In genomic region chr13:109692851-109693250, GRCm38 (mm10) we compare ENCODE assay signal across 27 mouse cellular contexts.
DNase-seq lines count a peak whose midpoint lies in the region; ATAC-seq and TF ChIP-seq lines count a peak whose summit lies in the region.
"Had no signal": no experiment of that assay in that cellular context is flagged by ENCODE, and none has a peak within 500 bp of the region (broad histone marks: within the 10 kb centered on the region; RNA-seq: fewer than 3 reads in every experiment).

No protein-coding gene starts in this region.

- no peak; the same call in 1 of the 2 replicates for ATAC-seq in liver, embryonic 13.5 days (ENCODE audit: low read depth)
- ATAC-seq in G1E (ENCODE audit: extremely low read depth, insufficient number of reproducible peaks, low FRiP score, poor library complexity, severe bottlenecking) = peak; percentile 41
- no peak; the same call in 1 of the 2 replicates for ATAC-seq in intestine, embryonic 16.5 days
- ATAC-seq: activated CD4-positive, CD25-positive, alpha-beta regulatory T cell, adult 4 months; forebrain, embryonic 13.5 days; midbrain, embryonic 16.5 days had no signal

- peaks cover 22% of the 10 kb centered on the region for H3K36me3 ChIP-seq in liver, embryonic 13.5 days
- peaks cover 42% of the 10 kb centered on the region for H3K36me3 ChIP-seq in G1E (replicated peaks)
- no peaks in the 10 kb centered on the region for H3K36me3 ChIP-seq in intestine, embryonic 16.5 days (ENCODE audit: control insufficient read depth, insufficient read depth, low read length)
- peaks cover 2% of the 10 kb centered on the region; the same call in 1 of the 2 replicates for H3K36me3 ChIP-seq in small intestine, adult 2 months (ENCODE audit: control insufficient read depth, insufficient read depth, low read length)
- H3K36me3 ChIP-seq in forebrain, embryonic 10.5 days (replicated peaks) = no peaks in the 10 kb centered on the region
- H3K36me3 ChIP-seq: hindbrain, embryonic 10.5 days; hindbrain, embryonic 15.5 days; neural tube, embryonic 12.5 days had no signal

- no peak overlapping the region for H3K4me3 ChIP-seq in liver, embryonic 13.5 days (replicated peaks)
- H3K4me3 ChIP-seq in G1E (ENCODE audit: low read depth, low read length) = peak overlapping the region; percentile 30; the same call in 1 of the 2 replicates
- H3K4me3 ChIP-seq in intestine, embryonic 16.5 days (ENCODE audit: low read length) = no peak overlapping the region
- H3K4me3 ChIP-seq in small intestine, adult 2 months (ENCODE audit: low read depth, low read length) = no peak overlapping the region
- no peak overlapping the region for H3K4me3 ChIP-seq in forebrain, embryonic 10.5 days
- H3K4me3 ChIP-seq: forebrain, embryonic 13.5 days; hindbrain, embryonic 10.5 days; hindbrain, embryonic 15.5 days; layer of hippocampus, adult 2 months; neural tube, embryonic 12.5 days had no signal

- H3K4me2 ChIP-seq in liver, embryonic 13.5 days = no peak overlapping the region
- H3K4me2 ChIP-seq in intestine, embryonic 16.5 days (ENCODE audit: low read depth, low read length) = no peak overlapping the region
- H3K4me2 ChIP-seq: forebrain, embryonic 13.5 days; hindbrain, embryonic 15.5 days; lung, embryonic 14.5 days; neural tube, embryonic 12.5 days had no signal

- H3K27me3 ChIP-seq in liver, embryonic 13.5 days = no peaks in the 10 kb centered on the region
- H3K27me3 ChIP-seq in G1E (ENCODE audit: insufficient read depth, low read length) = no peaks in the 10 kb centered on the region
- no peaks in the 10 kb centered on the region for H3K27me3 ChIP-seq in intestine, embryonic 16.5 days (replicated peaks; ENCODE audit: control insufficient read depth, insufficient read depth, low read length)
- no peaks in the 10 kb centered on the region for H3K27me3 ChIP-seq in small intestine, adult 2 months (ENCODE audit: control insufficient read depth, insufficient read depth, low read length)
- H3K27me3 ChIP-seq in forebrain, embryonic 10.5 days (ENCODE audit: poor library complexity, severe bottlenecking) = no peaks in the 10 kb centered on the region
- H3K27me3 ChIP-seq: forebrain, embryonic 13.5 days; hindbrain, embryonic 15.5 days; neural tube, embryonic 12.5 days had no signal

- peaks cover 71% of the 10 kb centered on the region for H3K4me1 ChIP-seq in liver, embryonic 13.5 days (replicated peaks)
- peaks cover 63% of the 10 kb centered on the region for H3K4me1 ChIP-seq in G1E (ENCODE audit: insufficient read depth, low read depth, low read length)
- H3K4me1 ChIP-seq in intestine, embryonic 16.5 days (ENCODE audit: control insufficient read depth, insufficient read depth, low read length) = peaks cover 15% of the 10 kb centered on the region
- H3K4me1 ChIP-seq in small intestine, adult 2 months (ENCODE audit: control insufficient read depth, insufficient read depth, insufficient read length, low read length) = peaks cover 19% of the 10 kb centered on the region; the same call in 1 of the 2 replicates
- no peaks in the 10 kb centered on the region for H3K4me1 ChIP-seq in forebrain, embryonic 10.5 days
- H3K4me1 ChIP-seq: forebrain, embryonic 13.5 days; hindbrain, embryonic 10.5 days; neural tube, embryonic 12.5 days had no signal

- 51% methylated on average over 3 of the region's 3 CpGs for WGBS in liver, embryonic 13.5 days (ENCODE audit: insufficient replicate concordance)
- 41% methylated on average over 3 of the region's 3 CpGs for WGBS in intestine, embryonic 16.5 days
- WGBS in small intestine, adult 2 months = 14% methylated on average over 3 of the region's 3 CpGs
- 82% methylated on average over 3 of the region's 3 CpGs for WGBS in forebrain, embryonic 10.5 days

- no peak overlapping the region for H3K9ac ChIP-seq in liver, embryonic 13.5 days
- no peak overlapping the region for H3K9ac ChIP-seq in intestine, embryonic 16.5 days (ENCODE audit: low read depth, low read length)
- H3K9ac ChIP-seq: forebrain, embryonic 13.5 days; hindbrain, embryonic 15.5 days; lung, embryonic 14.5 days; neural tube, embryonic 12.5 days had no signal

- no peaks in the 10 kb centered on the region for H3K9me3 ChIP-seq in liver, embryonic 13.5 days (replicated peaks)
- H3K9me3 ChIP-seq in G1E (replicated peaks) = no peaks in the 10 kb centered on the region
- H3K9me3 ChIP-seq in intestine, embryonic 16.5 days (ENCODE audit: control insufficient read depth, low read length) = no peaks in the 10 kb centered on the region
- no peaks in the 10 kb centered on the region for H3K9me3 ChIP-seq in forebrain, embryonic 10.5 days
- H3K9me3 ChIP-seq: forebrain, embryonic 13.5 days; hindbrain, embryonic 10.5 days; hindbrain, embryonic 15.5 days; neural tube, embryonic 12.5 days had no signal

- H3K27ac ChIP-seq in liver, embryonic 13.5 days = peak overlapping the region; percentile 78
- peak overlapping the region; percentile 17 for H3K27ac ChIP-seq in intestine, embryonic 16.5 days (ENCODE audit: low read length)
- peak overlapping the region; percentile 87 for H3K27ac ChIP-seq in small intestine, adult 2 months (ENCODE audit: insufficient read depth, low read depth, low read length)
- no peak overlapping the region for H3K27ac ChIP-seq in forebrain, embryonic 10.5 days
- H3K27ac ChIP-seq: forebrain, embryonic 13.5 days; hindbrain, embryonic 10.5 days; hindbrain, embryonic 15.5 days; layer of hippocampus, adult 2 months; neural tube, embryonic 12.5 days had no signal

- no peak for DNase-seq in liver, embryonic 13.5 days
- DNase-seq in liver (no peak), G1E (ENCODE audit: low spot score) (no peak)
- DNase-seq in forebrain, embryonic 10.5 days (ENCODE audit: extremely low spot score, low spot score) = no peak
- no peak for DNase-seq in kidney, adult 9 months
- DNase-seq: adrenal gland, adult 2 months; adrenal gland, postnatal 36 days; cerebellum, adult 18-20 months; cerebellum, postnatal 14 days; gastrocnemius, postnatal 10 days; heart, postnatal 14 days; kidney, adult 11 months; kidney, postnatal 36 days; left cerebral cortex, postnatal 4 days; lung, embryonic 14.5 days; lung, postnatal 14 days; thymus, adult 2 months; thymus, postnatal 36 days had no signal

- TF ChIP-seq POLR2A in small intestine, adult 2 months (IDR thresholded peaks at IDR 0.05; ENCODE audit: low read depth, low read length) = no peak

- TF ChIP-seq CTCF in G1E (IDR thresholded peaks at IDR 0.05; ENCODE audit: low read depth, low read length) = no peak
- no peak for TF ChIP-seq CTCF in small intestine, adult 2 months (IDR thresholded peaks at IDR 0.05; ENCODE audit: extremely low read depth, insufficient read length, insufficient replicate concordance, low read depth, low read length)
